Mouse (Mus musculus) cerebellum, adult (tissue): ENCODE measurements at regions not wholly inside any gene's neighbourhood (a gene's known extent, or its start where the extent isn't known, plus 50 kb on each side); places are given as distances from the start of the nearest gene placed in this dataset.

Experiments
- ATAC-seq: cut with Nextera tagmentation; 2 replicates; pipeline ENCODE4 v1.9.2; 2017; ENCODE audit warnings: mild to moderate bottlenecking, moderate library complexity, mixed read lengths; ENCODE audit not compliant: insufficient number of reproducible peaks, low FRiP score, low TSS enrichment

GRCm38 (mm10) chr15:62395377-62395776 lies 1449.6 kb downstream of the Gsdmc2 start:
- ATAC-seq = no peak

DNA sequence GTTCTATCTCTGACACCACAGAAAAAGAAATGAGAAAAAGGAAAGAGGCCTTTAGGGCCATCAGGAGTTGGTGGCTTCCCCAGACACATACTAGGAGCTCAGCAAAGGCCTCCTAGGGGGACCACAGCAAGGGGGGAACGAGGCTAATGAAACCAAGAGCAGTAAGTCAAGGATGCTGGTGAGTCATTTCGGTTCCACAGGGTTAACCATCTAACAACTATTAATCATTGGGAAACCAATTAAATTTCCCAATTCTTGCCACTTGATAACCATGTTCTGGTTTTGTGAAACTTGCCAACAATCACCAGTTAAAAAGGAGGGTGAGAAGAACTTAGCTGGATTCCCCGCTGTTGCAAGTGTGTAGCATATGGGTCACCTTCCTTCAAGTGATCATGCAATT lies 1451.6 kb downstream of the Gsdmc2 start:
- ATAC-seq = no peak

DNA sequence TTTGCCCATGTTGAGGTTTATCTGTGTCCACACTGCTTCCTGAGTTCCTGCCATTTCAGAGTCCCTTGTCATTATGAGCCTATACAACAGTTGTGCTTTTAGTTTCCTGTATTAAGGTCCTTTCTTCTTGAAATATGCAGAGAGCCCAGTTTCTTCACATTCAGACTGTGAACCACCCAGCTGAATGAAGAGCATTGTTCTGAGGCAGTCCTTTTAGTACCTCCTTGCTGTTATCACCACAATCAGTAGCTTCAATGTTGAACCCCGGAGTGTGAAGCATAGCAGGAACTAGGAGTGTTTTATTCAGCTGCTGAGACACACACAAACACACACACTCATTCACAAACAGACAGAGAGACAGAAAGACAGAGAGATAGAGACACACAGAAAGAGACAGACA lies 1452.1 kb downstream of the Gsdmc2 start:
- no peak for ATAC-seq

- ATAC-seq = no peak
These were observed 1452.6 kb downstream of the Gsdmc2 start for GRCm38 (mm10) chr15:62392381-62392780.

- no peak for ATAC-seq
These were observed 1455.4 kb downstream of the Gsdmc2 start for GRCm38 (mm10) chr15:62389431-62390105.

GRCm38 (mm10) chr15:62382233-62382632 lies 1459.4 kb upstream of the A1bg start:
- ATAC-seq = no peak

DNA sequence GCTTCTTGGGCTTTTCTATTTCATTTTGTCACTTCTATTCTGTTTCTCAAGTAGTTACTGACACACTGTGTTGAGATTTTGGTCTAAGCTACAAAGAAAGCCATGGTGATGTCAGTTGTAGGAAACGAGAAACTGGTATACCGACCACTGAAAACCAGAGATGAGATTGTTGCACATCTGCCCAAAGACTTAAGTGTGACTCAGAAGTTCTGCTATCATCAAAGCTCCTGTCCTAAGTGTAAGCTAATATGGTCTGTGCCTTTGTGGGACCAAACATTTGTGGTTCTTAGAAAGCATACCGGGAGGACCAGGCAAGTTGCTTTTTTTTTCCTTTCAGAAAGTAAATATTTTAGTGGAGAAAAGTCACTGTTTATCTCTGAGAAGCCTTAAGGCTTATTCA lies 1451.8 kb upstream of the A1bg start:
- no peak for ATAC-seq

DNA sequence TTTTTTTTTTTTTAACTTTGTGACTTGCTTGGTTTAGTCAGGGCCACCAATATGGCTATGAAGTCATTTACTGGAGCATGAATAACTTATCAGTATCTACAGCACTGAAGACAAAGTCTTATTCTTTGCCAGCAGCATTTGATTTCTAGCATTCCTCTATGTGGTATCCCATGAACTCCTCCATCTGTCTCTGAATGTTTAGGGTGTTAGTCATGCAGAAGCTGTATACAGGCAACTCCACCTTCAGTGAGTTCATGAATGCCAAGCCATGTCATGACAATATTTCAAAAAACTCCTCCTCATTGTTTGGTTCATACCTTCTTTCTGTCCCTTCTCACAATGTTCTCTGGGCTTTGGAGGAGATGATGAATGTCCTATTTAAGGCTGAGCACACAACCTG lies 1438.4 kb upstream of the A1bg start:
- ATAC-seq = no peak

GRCm38 (mm10) chr15:62358338-62359239 lies 1435.8 kb upstream of the A1bg start:
- ATAC-seq = no peak

DNA sequence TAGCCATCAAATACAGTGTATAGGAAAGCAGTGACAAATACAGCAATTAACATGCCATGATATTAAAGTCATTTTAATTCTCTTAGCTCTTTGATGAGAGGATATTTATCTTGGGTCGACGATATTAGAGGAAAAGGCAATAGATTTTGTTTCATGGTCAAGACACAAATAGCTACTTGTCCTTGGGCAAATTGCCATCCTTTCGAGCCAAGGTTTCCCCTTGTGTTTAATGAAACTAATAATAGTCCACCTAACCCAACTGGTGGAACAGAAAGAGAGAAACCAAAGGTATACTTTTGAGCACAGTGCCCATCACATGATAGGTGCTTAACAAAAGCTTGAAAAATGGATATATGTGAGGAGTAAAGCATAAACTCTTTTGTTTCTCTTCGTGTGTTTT lies 1431.0 kb upstream of the A1bg start:
- ATAC-seq = no peak

GRCm38 (mm10) chr15:62350862-62351757 lies 1428.3 kb upstream of the A1bg start:
- no peak for ATAC-seq

GRCm38 (mm10) chr15:62349981-62350380 lies 1427.2 kb upstream of the A1bg start:
- ATAC-seq = no peak

- no peak for ATAC-seq
These were observed 1426.1 kb upstream of the A1bg start for GRCm38 (mm10) chr15:62348956-62349355.

GRCm38 (mm10) chr15:62347697-62348096 lies 1424.9 kb upstream of the A1bg start:
- ATAC-seq = no peak

DNA sequence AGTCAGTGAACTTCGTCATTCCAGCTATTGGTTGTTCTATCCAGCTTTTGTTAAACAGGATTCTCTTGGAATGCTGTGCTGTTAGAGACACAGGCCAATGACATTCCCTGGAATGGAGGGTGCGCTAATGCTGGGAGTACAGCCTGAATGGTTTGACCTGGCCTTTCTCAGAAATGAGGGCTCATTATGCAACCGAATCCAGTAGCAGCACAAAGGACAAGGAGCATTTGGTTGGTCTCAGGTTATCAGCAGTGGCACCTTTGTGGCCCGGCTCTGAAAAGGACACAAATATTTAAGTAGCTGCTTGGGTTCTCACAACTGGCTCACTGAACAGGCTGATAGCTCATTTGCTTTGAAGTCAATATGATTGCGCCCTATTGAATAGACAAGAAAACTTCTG lies 1423.1 kb upstream of the A1bg start:
- no peak for ATAC-seq

DNA sequence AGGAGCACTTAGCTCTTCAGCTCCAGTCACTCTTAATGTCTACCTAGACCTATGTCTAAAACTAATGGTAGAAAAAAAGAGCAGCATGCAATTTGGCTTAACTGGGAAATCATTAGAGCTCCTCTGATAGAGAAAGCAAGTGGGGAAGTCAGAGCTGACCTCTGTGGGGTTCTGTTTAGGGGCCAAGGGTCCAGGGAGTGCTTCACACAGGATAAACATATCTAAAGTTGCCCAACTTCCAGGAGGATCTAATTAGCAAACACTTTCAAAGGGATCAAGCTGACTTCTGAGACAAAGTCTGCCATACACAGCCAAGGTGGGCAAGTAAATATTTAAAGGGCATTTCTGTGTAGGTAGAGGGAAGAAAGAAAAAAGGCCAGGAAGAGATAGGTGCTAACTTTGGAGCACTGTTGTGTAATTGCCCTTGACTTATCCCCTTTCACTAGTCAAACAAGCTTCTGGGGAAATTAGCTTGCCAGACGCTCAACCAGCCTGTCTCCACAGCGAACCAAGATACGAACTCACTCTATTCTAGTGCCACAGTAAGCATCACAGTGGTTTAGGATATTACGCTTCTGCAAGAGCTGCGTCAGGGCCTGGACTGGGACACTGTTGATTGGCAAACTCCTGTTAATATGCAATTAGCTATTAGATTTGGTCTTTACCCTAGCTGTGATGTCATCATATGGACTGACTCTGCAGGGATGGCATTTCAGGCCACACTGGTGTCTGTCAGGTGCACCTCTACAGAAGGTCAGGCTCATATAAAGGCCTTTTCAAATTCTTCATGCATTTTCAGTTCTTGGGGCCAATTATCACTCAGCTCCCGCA lies 1413.9 kb upstream of the A1bg start:
- ATAC-seq = no peak

DNA sequence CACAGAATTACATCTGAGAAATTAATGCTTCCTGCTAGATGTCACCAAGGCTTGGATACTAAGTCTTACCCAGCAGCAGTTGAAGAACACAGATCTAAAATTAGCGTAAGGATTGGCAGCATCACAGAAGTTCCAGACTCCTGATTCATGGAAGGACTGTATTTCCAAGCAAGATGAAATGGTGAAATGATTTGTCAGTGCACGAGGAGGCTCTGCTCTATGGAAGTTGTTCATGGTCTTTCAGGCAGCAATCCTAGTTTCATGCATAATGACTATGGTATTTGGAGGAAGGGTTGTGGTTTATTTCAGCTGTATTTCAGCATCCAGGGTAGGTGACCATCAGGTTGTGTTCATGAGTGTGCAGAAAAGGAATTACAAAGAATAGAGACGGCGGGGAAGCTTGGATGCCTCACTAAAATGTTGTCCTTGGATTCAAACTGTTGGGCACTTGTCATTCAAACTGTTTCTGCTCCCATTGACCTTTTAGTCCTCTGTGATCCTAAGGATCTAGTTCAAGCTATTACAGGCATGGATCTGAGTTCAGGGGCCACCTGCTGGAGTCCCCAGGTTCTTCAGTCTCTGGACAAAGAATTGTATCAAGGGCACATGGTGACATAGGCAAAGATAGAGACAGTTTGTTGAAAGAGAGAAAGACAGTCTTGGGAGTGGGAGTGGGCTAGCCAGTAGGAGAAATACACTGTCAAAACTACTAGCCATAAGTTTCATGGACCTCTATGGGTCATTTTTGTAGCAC lies 1411.6 kb upstream of the A1bg start:
- ATAC-seq = no peak

DNA sequence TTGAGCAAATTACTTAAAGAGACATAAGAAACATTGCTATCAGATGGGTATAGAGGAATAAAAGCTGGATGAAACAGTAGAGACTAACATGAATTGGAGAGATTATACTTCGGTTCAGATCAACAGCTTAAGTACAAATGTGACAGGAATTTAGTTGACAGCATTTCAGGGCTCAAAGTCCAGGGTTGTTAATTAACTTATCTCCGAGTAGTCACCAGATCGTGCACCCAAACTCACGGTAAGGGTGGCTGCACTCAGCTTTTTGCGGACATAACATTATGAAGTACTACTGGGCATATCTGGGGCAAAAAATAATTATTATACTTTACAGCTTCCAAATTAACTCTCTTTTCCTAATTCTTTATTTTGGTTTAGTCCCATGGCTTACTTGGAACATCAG lies 1409.3 kb upstream of the A1bg start:
- no peak for ATAC-seq

DNA sequence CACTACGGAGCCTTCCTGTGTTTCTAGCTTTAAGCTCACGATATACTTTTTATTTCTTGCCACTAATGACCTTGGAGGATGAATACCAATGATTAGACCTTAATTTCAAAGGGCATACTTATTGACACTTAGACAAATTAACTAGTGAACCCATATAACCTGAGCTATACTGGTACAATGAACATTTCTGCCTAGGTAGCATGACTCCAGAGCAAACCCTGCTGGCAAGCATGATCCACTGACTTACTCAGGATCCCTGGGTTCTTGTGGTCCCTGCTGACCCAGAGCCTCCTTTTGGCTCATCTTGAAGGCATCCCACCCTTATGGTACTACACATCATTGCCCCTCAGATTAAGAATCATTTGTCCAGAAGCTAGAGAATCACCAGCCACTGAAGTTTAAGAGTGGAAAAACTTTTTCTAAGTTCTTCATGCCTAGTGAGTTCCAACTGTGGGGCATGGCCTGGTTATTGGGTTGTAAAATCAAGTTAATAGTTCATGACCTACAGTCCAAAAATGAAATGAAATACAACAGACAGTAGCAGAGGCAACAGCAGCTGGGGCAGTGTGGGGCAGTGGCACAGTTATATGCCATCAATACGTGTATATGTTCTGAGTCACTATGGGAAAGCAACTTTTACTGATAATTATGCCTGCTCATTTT lies 1408.5 kb upstream of the A1bg start:
- no peak for ATAC-seq
